Comparison of ENCODE assay signal across 23 mouse cellular contexts in the genomic region with DNA sequence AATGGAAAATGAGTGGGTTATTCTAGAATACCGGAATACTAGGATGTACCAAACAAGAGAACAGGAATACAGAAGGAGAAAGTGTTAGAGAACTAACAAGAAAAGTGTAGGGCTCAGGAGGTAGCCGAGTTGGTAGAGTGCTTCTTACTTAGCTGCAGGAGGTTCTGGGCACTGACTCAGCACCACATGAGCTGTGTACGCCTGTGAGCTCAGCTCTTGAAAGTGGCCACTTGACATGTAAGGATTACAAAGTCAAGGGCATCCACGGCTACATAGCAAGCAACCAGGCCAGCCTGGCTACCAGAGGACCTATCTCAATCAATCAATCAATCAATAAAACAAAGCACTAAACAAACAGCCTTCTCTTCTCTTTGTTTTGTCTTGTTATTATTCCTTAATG. TPM values are rescaled to one million over a fixed set of nuclear protein-coding genes. Genes with fewer than 3 reads are reported as not detected.
DNase-seq lines count a peak whose midpoint lies in the region; ATAC-seq and TF ChIP-seq lines count a peak whose summit lies in the region.
"Had no signal": no experiment of that assay in that cellular context is flagged by ENCODE, and none has a peak within 500 bp of the region (broad histone marks: within the 10 kb centered on the region; RNA-seq: fewer than 3 reads in every experiment).

No protein-coding gene starts in this region.

- peak; percentile 54 to 76 for DNase-seq in adrenal gland, adult (ENCODE audit: inconsistent age in 2 of 2, low spot score in 1 of 2)
- no peak for DNase-seq in adrenal gland, adult 8-10 months
- peak in 1 of 2 experiments; percentile 58 for DNase-seq in heart, adult 2 months
- DNase-seq in heart, embryonic 10.5 days (ENCODE audit: low spot score), result no peak
- no peak for DNase-seq in layer of hippocampus, adult 2 months (ENCODE audit: low spot score in 2 of 2)
- DNase-seq in layer of hippocampus, adult 9-10 months (ENCODE audit: low spot score), result no peak
- peak; percentile 61 for DNase-seq in lung, postnatal 25 days (ENCODE audit: low spot score)
- no peak for DNase-seq in forebrain, embryonic 14.5 days (ENCODE audit: low spot score)
- DNase-seq: cerebellum, adult 2 months; cerebellum, postnatal 25 days; kidney, adult 9 months; kidney, postnatal 14 days; layer of hippocampus, postnatal 36 days; liver, embryonic 13.5 days; right cerebral cortex, postnatal 14 days had no signal

- TF ChIP-seq EP300 in heart, adult 2 months (IDR thresholded peaks at IDR 0.05; ENCODE audit: insufficient read depth, low read depth, low read length), result peak; percentile 59

- H3K79me2 ChIP-seq in heart, adult 2 months (replicated peaks; ENCODE audit: control insufficient read depth, insufficient read depth, low read length), result no peaks in the 10 kb centered on the region

- WGBS in heart, adult 2 months, result 64% methylated on average over 4 of the region's 4 CpGs
- WGBS in heart, embryonic 10.5 days, result 49% methylated on average over 4 of the region's 4 CpGs
- WGBS in forebrain, embryonic 14.5 days, result 61% methylated on average over 4 of the region's 4 CpGs

- no peaks in the 10 kb centered on the region for H3K27me3 ChIP-seq in heart, adult 2 months (ENCODE audit: control insufficient read depth, insufficient read depth, low read length)
- H3K27me3 ChIP-seq in heart, embryonic 10.5 days (ENCODE audit: insufficient read depth, poor library complexity, severe bottlenecking), result peaks cover 70% of the 10 kb centered on the region
- no peaks in the 10 kb centered on the region for H3K27me3 ChIP-seq in forebrain, embryonic 14.5 days (replicated peaks; ENCODE audit: control insufficient read depth, insufficient read depth, low read length)
- H3K27me3 ChIP-seq: forebrain, embryonic 15.5 days; limb, embryonic 12.5 days; liver, embryonic 13.5 days; midbrain, embryonic 15.5 days; neural tube, embryonic 12.5 days had no signal

- peaks cover 5% of the 10 kb centered on the region for H3K36me3 ChIP-seq in heart, adult 2 months (ENCODE audit: control insufficient read depth, insufficient read depth, low read length)
- 0 out of 2 replicates have a peak, but pooled peaks cover 3% of the 10 kb centered on the region for H3K36me3 ChIP-seq in heart, embryonic 10.5 days
- no peaks in the 10 kb centered on the region for H3K36me3 ChIP-seq in forebrain, embryonic 14.5 days (ENCODE audit: control insufficient read depth, insufficient read depth, low read length)
- H3K36me3 ChIP-seq: forebrain, embryonic 15.5 days; liver, embryonic 13.5 days; midbrain, embryonic 15.5 days; neural tube, embryonic 12.5 days had no signal

- H3K4me3 ChIP-seq in heart, adult 2 months, result no peak overlapping the region
- H3K4me3 ChIP-seq in heart, embryonic 10.5 days, result no peak overlapping the region
- H3K4me3 ChIP-seq in layer of hippocampus, adult 2 months, result no peak overlapping the region
- no peak overlapping the region for H3K4me3 ChIP-seq in forebrain, embryonic 14.5 days (ENCODE audit: low read depth, low read length)
- H3K4me3 ChIP-seq: forebrain, embryonic 15.5 days; limb, embryonic 12.5 days; liver, embryonic 13.5 days; midbrain, embryonic 15.5 days; neural tube, embryonic 12.5 days had no signal

- TF ChIP-seq POLR2A in heart, adult 2 months (IDR thresholded peaks at IDR 0.05; ENCODE audit: insufficient read depth, low read depth, low read length), result 0 out of 2 replicates have a peak, but pooled peaks have one; percentile 25

- TF ChIP-seq CTCF in heart, adult 2 months (IDR thresholded peaks at IDR 0.05), result no peak
- no peak for TF ChIP-seq CTCF in layer of hippocampus, adult 2 months (conservative IDR thresholded peaks at IDR 0.05)

- no peak overlapping the region for H3K9ac ChIP-seq in heart, adult 2 months (ENCODE audit: low read depth, low read length)
- no peak overlapping the region for H3K9ac ChIP-seq in forebrain, embryonic 14.5 days (ENCODE audit: low read length)
- H3K9ac ChIP-seq: forebrain, embryonic 15.5 days; limb, embryonic 12.5 days; liver, embryonic 13.5 days; lung, embryonic 14.5 days; midbrain, embryonic 15.5 days; neural tube, embryonic 12.5 days had no signal

- no peak for ATAC-seq in forebrain, embryonic 14.5 days
- ATAC-seq: forebrain, embryonic 15.5 days; hindbrain, postnatal 0 days; intestine, embryonic 16.5 days; midbrain, embryonic 15.5 days had no signal

- intact Hi-C loops in heart, adult 2 months (cut with DNase I), result no loop called here

- no peak overlapping the region for H3K4me2 ChIP-seq in forebrain, embryonic 14.5 days (ENCODE audit: low read length)
- H3K4me2 ChIP-seq: forebrain, embryonic 15.5 days; limb, embryonic 12.5 days; liver, embryonic 13.5 days; midbrain, embryonic 15.5 days; neural tube, embryonic 12.5 days had no signal

- H3K4me1 ChIP-seq in heart, adult 2 months (ENCODE audit: control insufficient read depth, insufficient read depth, low read length), result peaks cover 4% of the 10 kb centered on the region; the same call in 1 of the 2 replicates
- peaks cover 32% of the 10 kb centered on the region for H3K4me1 ChIP-seq in heart, embryonic 10.5 days
- peaks cover 14% of the 10 kb centered on the region; the same call in 1 of the 2 replicates for H3K4me1 ChIP-seq in forebrain, embryonic 14.5 days (ENCODE audit: control insufficient read depth, insufficient read depth, low read length)
- H3K4me1 ChIP-seq: liver, embryonic 13.5 days had no signal

- no peaks in the 10 kb centered on the region for H3K9me3 ChIP-seq in heart, embryonic 10.5 days
- no peaks in the 10 kb centered on the region for H3K9me3 ChIP-seq in forebrain, embryonic 14.5 days (replicated peaks; ENCODE audit: control insufficient read depth, low read length)
- H3K9me3 ChIP-seq: forebrain, embryonic 15.5 days; limb, embryonic 12.5 days; liver, embryonic 13.5 days; midbrain, embryonic 15.5 days; neural tube, embryonic 12.5 days had no signal

- H3K27ac ChIP-seq in heart, adult 2 months, result peak overlapping the region; percentile 58
- H3K27ac ChIP-seq in heart, embryonic 10.5 days, result no peak overlapping the region
- H3K27ac ChIP-seq in layer of hippocampus, adult 2 months, result peak overlapping the region; percentile 21; the same call in 1 of the 2 replicates
- H3K27ac ChIP-seq in forebrain, embryonic 14.5 days (ENCODE audit: low read depth, low read length), result no peak overlapping the region
- H3K27ac ChIP-seq: forebrain, embryonic 15.5 days; hindbrain, postnatal 0 days; limb, embryonic 12.5 days; liver, embryonic 13.5 days; midbrain, embryonic 15.5 days; neural tube, embryonic 12.5 days; stomach, postnatal 0 days had no signal

RNA-seq across cellular contexts. Expression of a gene that starts 24.7 kb away (rescaled TPM):
- total RNA-seq in adrenal gland, adult 8-10 months (2022), result 10 to 100 TPM; 36.7 to 55.6 (median 44.3) TPM
- 1 to 10 TPM; 8.4 to 9.9 TPM for total RNA-seq in heart, adult 2 months (2021)
- 6.0 and 9.9 TPM in 2 replicates for polyA plus RNA-seq in heart, adult 2 months (2012; rRNA removed)
- polyA plus RNA-seq in heart, embryonic 10.5 days (2016; fragmentation: Nextera tagmentation; extraction: Ambion mirVana), result 11.2 and 18.0 TPM in 2 replicates
- 10 to 100 TPM; 15.2 to 17.3 TPM for total RNA-seq in layer of hippocampus, adult 2 months (2021)
- polyA plus RNA-seq in forebrain, embryonic 14.5 days (2014; fragmentation: Nextera tagmentation; extraction: Ambion mirVana), result 46.0 and 56.0 TPM in 2 replicates

Comparison
In these comparisons a context has a peak if more than half of its experiments do, and no peak if none do; other contexts are left out.
1. DNase-seq: peak in adrenal gland, adult (2 of 2) and lung, postnatal 25 days (single experiment); none in adrenal gland, adult 8-10 months (single experiment), heart, embryonic 10.5 days (single experiment), layer of hippocampus, adult 2 months (0 of 2), layer of hippocampus, adult 9-10 months (single experiment) and forebrain, embryonic 14.5 days (single experiment).
2. H3K27ac ChIP-seq: peak in heart, adult 2 months (single experiment) and layer of hippocampus, adult 2 months (single experiment); none in heart, embryonic 10.5 days (single experiment) and forebrain, embryonic 14.5 days (single experiment).